Mouse (Mus musculus): ENCODE measurements around the gene Traf3ip2. TPM values are rescaled to one million over a fixed set of nuclear protein-coding genes. Genes with fewer than 3 reads are reported as not detected.

Gene Traf3ip2
- polyA plus RNA-seq, 1 experiment from 2014 or later, result 4.1 TPM

- no peaks in the 10 kb centered on the region for H3K9me3 ChIP-seq
- 95% methylated on average over 4 of the region's 4 CpGs for WGBS
- no peaks in the 10 kb centered on the region for H3K27me3 ChIP-seq
- no peak for ATAC-seq
- no peak overlapping the region for H3K4me3 ChIP-seq (replicated peaks)
- no peaks in the 10 kb centered on the region for H3K36me3 ChIP-seq
- H3K27ac ChIP-seq, result no peak overlapping the region
- H3K4me2 ChIP-seq (replicated peaks), result no peak overlapping the region
- no peak overlapping the region for H3K9ac ChIP-seq (replicated peaks)
- H3K4me1 ChIP-seq (replicated peaks), result peaks cover 11% of the 10 kb centered on the region
These were observed 74.1 kb downstream of the Traf3ip2 start for GRCm38 (mm10) chr10:39686811-39687210.

- peaks cover 11% of the 10 kb centered on the region for H3K4me1 ChIP-seq (replicated peaks)
- WGBS, result 92% methylated on average over 3 of the region's 3 CpGs
- no peak overlapping the region for H3K9ac ChIP-seq (replicated peaks)
- no peaks in the 10 kb centered on the region for H3K36me3 ChIP-seq
- no peaks in the 10 kb centered on the region for H3K9me3 ChIP-seq
- H3K4me3 ChIP-seq (replicated peaks), result no peak overlapping the region
- no peak for ATAC-seq
- no peaks in the 10 kb centered on the region for H3K27me3 ChIP-seq
- H3K4me2 ChIP-seq (replicated peaks), result no peak overlapping the region
- H3K27ac ChIP-seq, result no peak overlapping the region
These were observed 75.1 kb downstream of the Traf3ip2 start for GRCm38 (mm10) chr10:39687851-39688250.

DNA sequence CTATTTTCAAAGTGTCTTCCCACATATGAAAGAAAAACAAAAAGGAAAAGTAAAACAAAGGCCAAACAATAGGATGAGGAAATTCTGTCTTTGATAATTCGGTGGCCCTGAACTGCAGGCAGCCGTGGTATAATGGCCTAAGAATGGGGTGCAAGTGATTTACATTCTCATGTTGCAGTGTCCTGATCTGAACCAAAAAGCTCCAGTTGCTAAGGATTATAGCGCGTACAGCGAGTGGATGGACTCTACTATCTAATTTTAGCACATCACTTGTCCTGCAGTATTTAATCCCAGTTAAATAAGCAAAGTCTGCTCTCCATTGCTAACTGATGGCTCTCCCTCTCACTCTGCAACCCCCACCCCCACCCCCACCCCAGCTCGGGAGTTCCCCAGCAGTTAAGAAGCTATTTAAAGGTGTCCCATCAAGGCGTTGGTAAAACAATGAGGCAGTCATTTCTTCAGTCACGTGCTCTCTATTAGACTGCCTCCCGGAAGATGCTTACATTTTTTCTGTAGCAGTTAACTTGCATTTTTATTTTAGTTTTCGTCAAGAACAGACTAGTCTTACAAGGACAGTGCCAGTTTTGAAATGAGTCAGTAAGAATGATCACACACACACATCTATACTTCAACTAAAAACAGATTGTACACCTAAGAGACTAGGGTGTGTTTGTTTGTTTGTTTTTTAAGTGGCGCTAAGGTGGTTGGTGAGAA lies 78.8 kb downstream of the Traf3ip2 start:
- Histone ChIP-seq H3K9me3 (no peaks in the 10 kb centered on the region), H3K4me1 (replicated peaks) (peaks cover 6% of the 10 kb centered on the region), H3K27me3 (no peaks in the 10 kb centered on the region), H3K4me3 (replicated peaks) (no peak overlapping the region), H3K9ac (replicated peaks) (no peak overlapping the region), H3K27ac (no peak overlapping the region), H3K36me3 (no peaks in the 10 kb centered on the region), H3K4me2 (replicated peaks) (no peak overlapping the region)
- ATAC-seq, result no peak
- 43% methylated on average over 11 of the region's 11 CpGs for WGBS

GRCm38 (mm10) chr10:39692152-39692551 lies 79.4 kb downstream of the Traf3ip2 start:
- no peak for ATAC-seq
- Histone ChIP-seq H3K9ac (replicated peaks) (no peak overlapping the region), H3K27me3 (no peaks in the 10 kb centered on the region), H3K36me3 (no peaks in the 10 kb centered on the region), H3K4me2 (replicated peaks) (no peak overlapping the region), H3K27ac (no peak overlapping the region), H3K4me1 (replicated peaks) (peaks cover 6% of the 10 kb centered on the region), H3K4me3 (replicated peaks) (no peak overlapping the region), H3K9me3 (no peaks in the 10 kb centered on the region)
- 86% methylated on average over 2 of the region's 2 CpGs for WGBS

Other genes with a start within 250 kb of the Traf3ip2 start
- gene Fyn, start 244.1 kb upstream of the Traf3ip2 start, polyA plus RNA-seq (2015; fragmentation: Nextera tagmentation; extraction: Ambion mirVana), result 62.4 and 64.8 TPM in 2 replicates
- 30.3 and 32.8 TPM in 2 replicates for gene Rev3l, start 119.2 kb downstream of the Traf3ip2 start, polyA plus RNA-seq (2015; fragmentation: Nextera tagmentation; extraction: Ambion mirVana)

Data from midbrain, embryonic 13.5 days (tissue).